Comparison of ENCODE assay signal across 14 mouse cellular contexts in the genomic region with DNA sequence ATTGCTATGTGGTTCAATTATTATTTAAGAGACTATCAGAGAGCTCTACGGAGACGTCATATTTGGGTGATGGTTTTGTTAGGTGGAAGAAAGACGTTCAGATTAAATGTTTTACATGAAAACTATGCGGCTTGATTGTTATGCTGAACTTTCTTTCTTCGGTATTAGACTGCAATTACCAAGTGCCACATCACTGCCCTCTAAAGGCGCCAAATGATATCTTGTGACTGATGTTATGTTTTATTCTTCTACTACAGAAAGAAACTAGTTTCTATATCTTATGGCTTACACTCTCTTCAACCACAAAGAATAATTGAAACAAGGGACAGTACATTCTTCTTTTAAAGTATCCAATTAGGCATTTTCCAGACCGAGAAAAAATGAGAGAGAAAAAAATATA.
"Had no signal": no experiment of that assay in that cellular context is flagged by ENCODE, and none has a peak within 500 bp of the region (broad histone marks: within the 10 kb centered on the region; RNA-seq: fewer than 3 reads in every experiment).

No protein-coding gene starts in this region.

- H3K4me2 ChIP-seq: limb, embryonic 15.5 days; liver, embryonic 12.5 days; lung, embryonic 14.5 days; neural tube, embryonic 15.5 days had no signal

- DNase-seq: kidney, adult 8-10 months; kidney, postnatal 36 days; lung, embryonic 14.5 days; lung, postnatal 10 days; lung, postnatal 4 days; right cerebral cortex, adult 18-20 months; right cerebral cortex, postnatal 25 days; thymus, adult 18-20 months; thymus, postnatal 14 days had no signal

- H3K36me3 ChIP-seq: limb, embryonic 15.5 days; liver, embryonic 12.5 days; midbrain, embryonic 10.5 days; neural tube, embryonic 15.5 days had no signal

- H3K4me1 ChIP-seq: limb, embryonic 15.5 days; liver, embryonic 12.5 days; midbrain, embryonic 10.5 days; neural tube, embryonic 15.5 days had no signal

- H3K27me3 ChIP-seq: limb, embryonic 15.5 days; liver, embryonic 12.5 days; neural tube, embryonic 15.5 days had no signal

- ATAC-seq: liver, embryonic 12.5 days had no signal

- H3K9me3 ChIP-seq: limb, embryonic 15.5 days; liver, embryonic 12.5 days; midbrain, embryonic 10.5 days; neural tube, embryonic 15.5 days had no signal

- H3K4me3 ChIP-seq: limb, embryonic 15.5 days; liver, embryonic 12.5 days; midbrain, embryonic 10.5 days; myocyte; neural tube, embryonic 15.5 days had no signal

- H3K9ac ChIP-seq: limb, embryonic 15.5 days; liver, embryonic 12.5 days; lung, embryonic 14.5 days; neural tube, embryonic 15.5 days had no signal

- H3K27ac ChIP-seq: limb, embryonic 15.5 days; liver, embryonic 12.5 days; midbrain, embryonic 10.5 days; neural tube, embryonic 15.5 days had no signal
